Mouse (Mus musculus): ENCODE data around the gene Wdr81. TPM values are rescaled to one million over a fixed set of nuclear protein-coding genes. Genes with fewer than 3 reads are reported as not detected.
A peak's percentile ranks its signal among the peaks of the same experiment; 100 is the strongest.

Gene Wdr81
- polyA plus RNA-seq (2015; fragmentation: Nextera tagmentation; extraction: Ambion mirVana): 3.5 and 4.5 TPM in 2 replicates

DNA sequence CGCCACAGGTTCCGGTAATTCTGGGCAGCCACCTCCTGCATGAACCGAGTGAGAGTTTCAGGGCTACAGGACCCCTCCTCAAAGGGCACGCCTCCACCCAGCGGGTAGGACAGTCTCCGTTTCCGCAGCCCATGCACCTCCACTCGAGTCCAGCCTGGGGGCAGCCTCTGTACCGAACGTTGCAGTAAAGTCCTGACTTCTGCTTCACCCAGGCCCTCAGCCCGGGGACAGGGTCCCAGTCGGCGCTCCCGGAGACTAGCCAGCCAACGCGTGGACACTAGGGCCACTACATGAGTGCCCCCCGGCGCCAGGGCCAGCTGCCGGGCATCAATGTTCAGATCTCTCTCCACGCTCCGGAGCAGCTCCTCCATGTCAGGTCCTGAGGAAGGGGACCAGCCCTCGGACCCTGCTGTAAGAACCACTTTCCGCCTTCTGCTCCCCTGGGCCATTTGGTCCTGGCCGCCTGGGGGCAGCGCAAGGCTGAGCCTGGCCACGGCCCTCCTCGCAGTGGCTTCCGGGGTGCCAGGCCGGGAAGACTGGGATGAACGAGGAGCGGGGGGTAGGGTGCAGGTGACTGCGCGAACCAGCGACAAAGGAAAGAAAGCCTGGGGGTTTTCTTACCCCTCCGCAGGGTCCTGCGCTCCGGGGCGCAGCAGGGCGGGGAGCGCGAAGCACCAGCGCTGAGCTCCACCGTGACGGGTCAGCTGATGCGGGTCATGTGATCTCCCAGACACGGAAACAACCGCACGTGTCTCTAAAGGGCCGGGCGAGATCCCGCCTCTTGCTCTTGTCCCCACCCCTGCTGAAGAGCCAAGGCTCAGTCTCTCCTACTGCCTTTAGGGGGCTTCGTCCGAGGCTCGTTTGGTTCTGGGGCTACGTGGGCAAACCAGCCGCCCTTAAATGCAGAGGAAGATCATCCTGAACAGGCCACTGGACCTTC is at the start of gene Wdr81:
Gene Wdr81 (minus strand): TSS at position 727 of the 940 bp plus-strand sequence.
- Histone ChIP-seq H3K36me3 (ENCODE audit: control insufficient read depth, insufficient read depth) (peaks cover 5% of the 10 kb centered on the region; the same call in 1 of the 2 replicates), H3K4me1 (ENCODE audit: control insufficient read depth, insufficient read depth, low read length) (peaks cover 19% of the 10 kb centered on the region), H3K4me3 (ENCODE audit: low read length) (peak within 1 kb of the TSS; percentile 83), H3K27ac (ENCODE audit: low read length) (peak within 1 kb of the TSS; percentile 41), H3K4me2 (ENCODE audit: low read depth, low read length) (peak within 1 kb of the TSS; percentile 99), H3K9me3 (replicated peaks; ENCODE audit: control insufficient read depth, low read length) (no peaks in the 10 kb centered on the region), H3K27me3 (ENCODE audit: control insufficient read depth, insufficient read depth, low read length) (no peaks in the 10 kb centered on the region), H3K9ac (ENCODE audit: low read length) (peak within 1 kb of the TSS; percentile 84)
- WGBS: 2% methylated on average over 56 of the region's 56 CpGs
- ATAC-seq (replicated peaks; ENCODE audit: extremely low read depth, insufficient read depth, low FRiP score): peak; percentile 91

DNA sequence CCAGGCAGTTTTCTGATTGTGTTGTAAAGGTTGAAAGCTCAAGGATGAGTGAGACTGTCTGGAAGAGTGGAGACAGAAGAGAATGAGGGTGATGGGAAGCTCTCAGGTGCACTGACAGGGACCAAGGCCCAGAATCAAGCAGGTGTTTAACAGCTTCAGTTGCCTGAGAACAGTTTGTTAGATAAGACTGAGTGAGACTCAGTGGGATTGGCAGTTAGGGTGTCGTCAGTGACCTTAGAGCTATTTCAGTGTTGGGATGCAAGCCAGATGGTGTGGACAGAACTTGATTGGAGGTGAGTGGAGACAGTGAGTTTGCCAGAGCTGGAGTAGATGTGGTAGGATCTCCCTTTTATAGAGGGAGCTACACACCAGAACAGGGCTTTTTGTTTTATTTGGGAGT is 43.6 kb upstream of the Wdr81 start:
- 0 out of 2 replicates have a peak, but pooled peaks have one; percentile 14 for ATAC-seq (replicated peaks; ENCODE audit: extremely low read depth, insufficient read depth, low FRiP score)
- H3K27ac ChIP-seq (ENCODE audit: low read length): peak overlapping the region; percentile 40; the same call in 1 of the 2 replicates
- 26% methylated on average over 1 of the region's 1 CpGs for WGBS

DNA sequence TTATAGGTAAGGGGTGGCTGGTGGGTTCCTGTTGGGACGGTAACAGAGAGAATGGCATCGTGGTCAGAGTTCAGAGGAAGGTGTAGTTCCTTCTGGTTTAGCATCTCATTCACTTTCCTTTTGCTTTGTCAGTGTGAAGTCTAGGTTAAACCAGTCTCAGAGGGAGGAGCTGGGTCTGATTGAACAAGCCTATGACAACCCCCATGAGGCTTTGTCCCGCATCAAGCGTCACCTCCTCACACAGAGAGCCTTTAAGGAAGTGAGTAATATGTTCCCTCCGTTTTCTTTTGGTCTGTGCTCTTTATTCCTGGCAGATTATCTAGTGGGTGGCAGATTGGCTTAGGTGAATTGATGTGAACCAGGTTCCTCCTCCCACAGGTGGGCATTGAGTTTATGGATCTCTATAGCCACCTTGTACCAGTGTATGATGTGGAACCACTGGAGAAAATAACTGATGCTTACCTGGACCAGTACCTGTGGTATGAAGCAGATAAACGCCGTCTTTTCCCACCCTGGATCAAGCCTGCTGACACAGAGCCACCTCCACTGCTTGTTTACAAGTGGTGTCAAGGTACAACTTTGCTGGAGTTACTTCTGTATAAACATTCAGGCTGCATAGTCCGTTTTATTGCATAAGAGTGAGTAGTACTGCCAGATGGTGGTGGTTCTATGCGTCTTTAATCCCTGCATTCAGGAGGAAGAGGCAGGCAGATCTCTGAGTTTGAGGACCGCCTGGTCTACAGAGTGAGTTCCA is 40.0 kb upstream of the Wdr81 start:
- WGBS: 88% methylated on average over 10 of the region's 10 CpGs
- Histone ChIP-seq H3K4me1 (ENCODE audit: control insufficient read depth, insufficient read depth, low read length) (peaks cover 6% of the 10 kb centered on the region; the same call in 1 of the 2 replicates), H3K27me3 (ENCODE audit: control insufficient read depth, insufficient read depth, low read length) (no peaks in the 10 kb centered on the region), H3K9ac (ENCODE audit: low read length) (no peak overlapping the region), H3K36me3 (ENCODE audit: control insufficient read depth, insufficient read depth) (peaks cover 92% of the 10 kb centered on the region), H3K4me2 (ENCODE audit: low read depth, low read length) (no peak overlapping the region), H3K9me3 (replicated peaks; ENCODE audit: control insufficient read depth, low read length) (no peaks in the 10 kb centered on the region), H3K27ac (ENCODE audit: low read length) (no peak overlapping the region), H3K4me3 (ENCODE audit: low read length) (no peak overlapping the region)
- ATAC-seq (replicated peaks; ENCODE audit: extremely low read depth, insufficient read depth, low FRiP score): no peak

More for the DNA sequence above, 43.6 kb upstream of the Wdr81 start:
- Histone ChIP-seq H3K27me3 (ENCODE audit: control insufficient read depth, insufficient read depth, low read length) (no peaks in the 10 kb centered on the region), H3K4me3 (ENCODE audit: low read length) (no peak overlapping the region), H3K4me2 (ENCODE audit: low read depth, low read length) (no peak overlapping the region), H3K4me1 (ENCODE audit: control insufficient read depth, insufficient read depth, low read length) (peaks cover 6% of the 10 kb centered on the region; the same call in 1 of the 2 replicates), H3K9ac (ENCODE audit: low read length) (no peak overlapping the region), H3K9me3 (replicated peaks; ENCODE audit: control insufficient read depth, low read length) (no peaks in the 10 kb centered on the region), H3K36me3 (ENCODE audit: control insufficient read depth, insufficient read depth) (peaks cover 92% of the 10 kb centered on the region)

DNA sequence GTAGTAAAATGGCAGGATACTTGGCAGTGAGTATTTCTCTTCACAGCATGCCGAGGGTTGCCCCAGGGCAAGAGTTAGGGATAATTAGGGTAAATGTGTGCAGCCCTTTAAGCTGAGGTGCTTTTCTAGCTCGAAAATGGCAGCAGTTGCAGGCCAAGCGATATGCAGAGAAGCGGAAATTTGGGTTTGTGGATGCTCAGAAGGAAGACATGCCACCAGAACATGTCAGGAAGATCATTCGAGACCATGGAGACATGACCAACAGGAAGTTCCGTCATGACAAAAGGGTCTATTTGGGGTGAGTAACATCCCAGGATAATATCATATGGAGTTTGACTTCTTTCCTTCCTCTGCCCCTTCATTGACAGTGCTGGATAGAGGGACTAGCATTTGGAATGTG is 33.0 kb upstream of the Wdr81 start:
- 24% methylated on average over 6 of the region's 6 CpGs for WGBS
- Histone ChIP-seq H3K9ac (ENCODE audit: low read length) (peak overlapping the region; percentile 98), H3K4me3 (ENCODE audit: low read length) (peak overlapping the region; percentile 99), H3K27me3 (ENCODE audit: control insufficient read depth, insufficient read depth, low read length) (no peaks in the 10 kb centered on the region; the same call in 1 of the 2 replicates), H3K4me2 (ENCODE audit: low read depth, low read length) (peak overlapping the region; percentile 99), H3K36me3 (ENCODE audit: control insufficient read depth, insufficient read depth) (peaks cover 31% of the 10 kb centered on the region), H3K4me1 (ENCODE audit: control insufficient read depth, insufficient read depth, low read length) (peaks cover 10% of the 10 kb centered on the region), H3K9me3 (replicated peaks; ENCODE audit: control insufficient read depth, low read length) (no peaks in the 10 kb centered on the region), H3K27ac (ENCODE audit: low read length) (no peak overlapping the region)
- no peak for ATAC-seq (replicated peaks; ENCODE audit: extremely low read depth, insufficient read depth, low FRiP score)

DNA sequence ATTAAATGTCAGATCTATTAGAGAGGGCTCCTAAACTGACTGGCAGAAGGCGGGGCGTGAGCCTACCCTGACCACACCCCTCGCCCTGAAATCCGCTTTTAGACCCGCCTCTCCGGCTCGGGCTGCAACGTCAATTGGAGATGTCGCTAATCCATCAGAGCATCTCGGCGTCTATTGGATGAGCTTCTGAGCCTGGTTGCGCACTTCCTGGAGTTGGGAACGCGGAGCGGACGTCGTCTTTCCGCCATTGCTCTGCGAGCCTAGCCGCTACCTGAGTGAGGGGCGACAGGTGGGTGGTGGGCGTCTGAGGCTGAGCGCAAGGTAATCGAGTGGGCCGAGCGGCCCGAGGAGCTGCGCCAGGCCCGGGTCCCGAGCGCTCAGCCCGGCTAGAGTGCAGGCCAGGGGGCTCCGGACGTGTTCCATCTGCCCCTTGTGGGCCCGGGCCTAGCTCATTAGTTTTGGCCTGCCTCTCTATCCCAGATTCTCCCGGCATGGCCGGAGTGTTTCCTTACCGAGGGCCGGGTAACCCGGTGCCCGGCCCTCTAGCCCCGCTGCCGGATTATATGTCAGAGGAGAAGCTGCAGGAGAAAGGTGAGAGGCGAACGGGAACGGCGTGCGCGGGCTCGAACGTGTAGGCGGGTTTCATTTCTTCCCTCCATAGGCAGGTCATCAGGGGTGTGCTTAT is 32.2 kb upstream of the Wdr81 start, which contains the start of gene Prpf8:
Gene Prpf8 (plus strand): TSS at position 216 of the 685 bp plus-strand sequence.
- peak; percentile 100 for ATAC-seq (replicated peaks; ENCODE audit: extremely low read depth, insufficient read depth, low FRiP score)
- H3K4me2 ChIP-seq (ENCODE audit: low read depth, low read length): peak within 1 kb of the TSS; percentile 99
- under 1% methylated on average over 52 of the region's 52 CpGs for WGBS

DNA sequence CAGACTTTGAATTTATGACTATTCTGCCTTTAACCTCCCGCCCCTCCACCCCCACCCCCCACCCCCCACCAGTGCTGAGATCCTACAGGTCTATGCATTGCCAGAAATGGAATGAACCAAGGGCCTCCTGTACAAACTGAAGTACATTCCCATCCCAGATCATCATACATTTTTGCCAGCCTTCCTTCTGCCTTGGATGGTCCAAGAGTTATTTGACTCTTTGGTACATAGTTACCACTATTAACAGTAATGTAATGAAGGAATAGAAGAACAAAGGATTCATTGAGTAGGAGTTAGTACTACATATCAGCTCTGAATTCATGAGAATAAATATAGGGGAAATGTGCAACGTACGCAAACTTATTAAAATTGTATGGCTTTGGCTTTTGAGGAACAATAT is 31.7 kb upstream of the Wdr81 start:
- ATAC-seq (replicated peaks; ENCODE audit: extremely low read depth, insufficient read depth, low FRiP score): peak; percentile 7; the same call in 1 of the 2 replicates
- no peak overlapping the region; the same call in 1 of the 2 replicates for H3K4me3 ChIP-seq (ENCODE audit: low read length)

More for the DNA sequence above, 32.2 kb upstream of the Wdr81 start, which contains the start of gene Prpf8:
- H3K27ac ChIP-seq (ENCODE audit: low read length): peak within 1 kb of the TSS; percentile 83
- peaks cover 23% of the 10 kb centered on the region for H3K36me3 ChIP-seq (ENCODE audit: control insufficient read depth, insufficient read depth)
- H3K4me3 ChIP-seq (ENCODE audit: low read length): peak within 1 kb of the TSS; percentile 99
- no peaks in the 10 kb centered on the region for H3K9me3 ChIP-seq (replicated peaks; ENCODE audit: control insufficient read depth, low read length)
- H3K9ac ChIP-seq (ENCODE audit: low read length): peak within 1 kb of the TSS; percentile 98
- H3K4me1 ChIP-seq (ENCODE audit: control insufficient read depth, insufficient read depth, low read length): peaks cover 10% of the 10 kb centered on the region
- H3K27me3 ChIP-seq (ENCODE audit: control insufficient read depth, insufficient read depth, low read length): no peaks in the 10 kb centered on the region; the same call in 1 of the 2 replicates

DNA sequence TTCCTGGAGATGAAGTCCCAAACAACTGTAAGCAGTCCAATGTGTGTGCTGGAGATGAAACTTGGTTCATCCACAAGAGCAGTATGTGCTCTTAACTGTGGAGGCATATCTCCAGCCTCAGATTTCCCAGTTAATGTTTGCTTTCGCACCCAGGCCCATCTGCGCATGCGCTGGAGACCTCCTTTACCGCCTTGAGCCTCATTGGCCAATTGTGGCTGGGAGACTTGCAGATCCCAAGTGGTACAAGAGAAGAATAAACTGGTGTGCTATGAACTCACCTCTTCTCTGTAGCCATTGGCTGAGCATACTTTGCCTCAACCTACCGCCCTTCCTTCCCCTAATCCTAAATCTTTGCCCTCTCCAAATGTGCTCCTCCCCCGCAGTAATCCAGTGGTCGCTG is 18.9 kb upstream of the Wdr81 start:
- H3K4me3 ChIP-seq (ENCODE audit: low read length): no peak overlapping the region
- 72% methylated on average over 7 of the region's 7 CpGs for WGBS
- no peak for ATAC-seq (replicated peaks; ENCODE audit: extremely low read depth, insufficient read depth, low FRiP score)
- H3K27me3 ChIP-seq (ENCODE audit: control insufficient read depth, insufficient read depth, low read length): no peaks in the 10 kb centered on the region
- H3K9me3 ChIP-seq (replicated peaks; ENCODE audit: control insufficient read depth, low read length): no peaks in the 10 kb centered on the region
- H3K36me3 ChIP-seq (ENCODE audit: control insufficient read depth, insufficient read depth): no peaks in the 10 kb centered on the region
- no peak overlapping the region for H3K9ac ChIP-seq (ENCODE audit: low read length)
- peaks cover 2% of the 10 kb centered on the region; the same call in 1 of the 2 replicates for H3K4me1 ChIP-seq (ENCODE audit: control insufficient read depth, insufficient read depth, low read length)
- no peak overlapping the region for H3K27ac ChIP-seq (ENCODE audit: low read length)
- H3K4me2 ChIP-seq (ENCODE audit: low read depth, low read length): no peak overlapping the region

More for the DNA sequence above, 31.7 kb upstream of the Wdr81 start:
- H3K9ac ChIP-seq (ENCODE audit: low read length): no peak overlapping the region
- no peak overlapping the region for H3K27ac ChIP-seq (ENCODE audit: low read length)
- H3K4me1 ChIP-seq (ENCODE audit: control insufficient read depth, insufficient read depth, low read length): peaks cover 10% of the 10 kb centered on the region
- no peaks in the 10 kb centered on the region; the same call in 1 of the 2 replicates for H3K27me3 ChIP-seq (ENCODE audit: control insufficient read depth, insufficient read depth, low read length)
- H3K36me3 ChIP-seq (ENCODE audit: control insufficient read depth, insufficient read depth): peaks cover 18% of the 10 kb centered on the region
- H3K9me3 ChIP-seq (replicated peaks; ENCODE audit: control insufficient read depth, low read length): no peaks in the 10 kb centered on the region
- peak overlapping the region; percentile 44 for H3K4me2 ChIP-seq (ENCODE audit: low read depth, low read length)
- WGBS: 26% methylated on average over 3 of the region's 3 CpGs

DNA sequence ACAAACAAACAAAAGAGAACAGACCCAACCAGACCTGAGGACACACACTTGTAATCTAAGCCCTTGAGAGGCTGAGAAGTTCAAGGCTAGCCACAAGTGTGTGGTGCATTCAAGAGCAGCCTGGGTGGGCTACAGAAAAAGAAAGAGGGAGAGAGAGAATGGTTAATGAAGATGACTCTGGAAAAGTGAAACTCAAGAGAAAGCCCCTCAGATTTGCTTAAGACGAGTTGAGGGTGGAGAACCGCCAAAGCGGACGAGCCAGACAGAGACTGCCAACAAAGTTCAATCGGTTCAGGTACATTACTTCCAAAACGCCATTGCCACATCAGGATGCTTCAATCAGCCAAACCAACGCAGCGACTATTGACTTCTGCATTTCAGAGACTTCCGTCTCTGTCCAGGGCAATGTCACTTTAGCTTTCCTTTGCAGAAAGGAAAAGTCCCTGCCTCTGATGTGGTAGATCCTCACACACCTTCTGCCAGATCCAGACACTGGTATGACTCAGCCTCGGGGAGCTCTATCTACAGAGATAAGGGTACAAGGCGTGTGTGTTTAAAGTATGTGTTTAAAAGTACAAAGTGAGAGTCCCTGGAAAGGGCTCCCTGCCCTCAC is 18.1 kb upstream of the Wdr81 start:
- Histone ChIP-seq H3K27me3 (ENCODE audit: control insufficient read depth, insufficient read depth, low read length) (no peaks in the 10 kb centered on the region), H3K36me3 (ENCODE audit: control insufficient read depth, insufficient read depth) (no peaks in the 10 kb centered on the region), H3K9ac (ENCODE audit: low read length) (no peak overlapping the region), H3K4me1 (ENCODE audit: control insufficient read depth, insufficient read depth, low read length) (peaks cover 6% of the 10 kb centered on the region), H3K9me3 (replicated peaks; ENCODE audit: control insufficient read depth, low read length) (no peaks in the 10 kb centered on the region), H3K4me3 (ENCODE audit: low read length) (no peak overlapping the region), H3K27ac (ENCODE audit: low read length) (no peak overlapping the region), H3K4me2 (ENCODE audit: low read depth, low read length) (no peak overlapping the region)
- 65% methylated on average over 11 of the region's 11 CpGs for WGBS
- no peak for ATAC-seq (replicated peaks; ENCODE audit: extremely low read depth, insufficient read depth, low FRiP score)

Measured in heart, embryonic 16.5 days (tissue).